Mouse (Mus musculus) left cerebral cortex, postnatal 14 days (tissue): ENCODE results near the gene Kcnma1. TPM values are rescaled to one million over a fixed set of nuclear protein-coding genes. Genes with fewer than 3 reads are reported as not detected.

Experiments used
- DNase-seq, 2 experiments: peaks; one replicate each; pipeline ENCODE4 v3.0.0; 2021 to 2022; ENCODE audit warnings: low spot score in 2 of 2, mixed read lengths in 1 of 2
- intact Hi-C: fragments of 180-260 bp; cut with DNase I; formaldehyde crosslinking; loops from one replicate; pipeline ENCODE4 v1.15.1; 2025
- total RNA-seq, 2 experiments: library from RNA; stranded (reverse); gene quantifications; 2 replicates each; pipeline ENCODE4 v1.2.3; 2021

Kcnma1 gene
- total RNA-seq, 2 experiments from 2014 or later: 164 to 187 TPM

DNA sequence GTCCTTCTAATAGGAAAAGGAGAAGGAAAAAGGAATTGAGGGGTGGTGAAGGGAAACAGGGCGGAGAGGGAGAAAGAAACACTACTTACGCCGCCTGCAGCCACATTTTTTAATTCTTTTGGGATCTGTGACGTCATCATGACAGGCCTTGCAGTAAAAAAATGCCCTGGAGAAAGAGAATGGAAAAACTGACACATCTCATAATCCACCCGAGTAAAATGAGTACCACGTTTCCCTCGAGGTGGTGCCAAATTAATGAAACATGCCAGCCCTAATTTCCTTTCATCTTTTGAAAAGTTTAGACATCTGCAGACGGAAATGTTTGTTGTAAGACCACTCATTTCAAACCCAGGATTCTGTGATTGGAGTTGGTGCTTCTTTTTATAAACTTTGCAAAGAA is 578.4 kb downstream of the Kcnma1 start:
- intact Hi-C loops: no loop called here
- no peak for DNase-seq

DNA sequence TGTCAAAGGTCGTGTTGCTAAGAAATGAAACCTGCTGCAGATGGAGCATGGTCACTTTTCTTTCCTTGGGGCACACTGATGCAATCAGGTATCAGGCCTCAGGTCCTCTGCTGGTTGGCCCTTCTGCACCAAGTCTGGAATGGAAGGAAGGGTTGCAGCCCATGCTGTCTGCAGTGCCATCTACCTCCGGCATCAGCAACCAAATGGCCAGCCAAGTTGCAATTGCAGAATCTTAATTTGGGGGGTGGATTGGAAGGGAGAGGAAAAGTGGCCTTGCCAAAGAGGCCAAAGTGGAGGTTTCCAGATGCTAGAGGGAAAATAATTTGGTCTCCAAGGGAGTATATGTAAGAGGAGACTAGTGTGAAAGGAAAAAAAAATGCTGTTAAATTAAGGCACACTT is 584.3 kb downstream of the Kcnma1 start:
- DNase-seq: no peak
- intact Hi-C loops: no loop called here

DNA sequence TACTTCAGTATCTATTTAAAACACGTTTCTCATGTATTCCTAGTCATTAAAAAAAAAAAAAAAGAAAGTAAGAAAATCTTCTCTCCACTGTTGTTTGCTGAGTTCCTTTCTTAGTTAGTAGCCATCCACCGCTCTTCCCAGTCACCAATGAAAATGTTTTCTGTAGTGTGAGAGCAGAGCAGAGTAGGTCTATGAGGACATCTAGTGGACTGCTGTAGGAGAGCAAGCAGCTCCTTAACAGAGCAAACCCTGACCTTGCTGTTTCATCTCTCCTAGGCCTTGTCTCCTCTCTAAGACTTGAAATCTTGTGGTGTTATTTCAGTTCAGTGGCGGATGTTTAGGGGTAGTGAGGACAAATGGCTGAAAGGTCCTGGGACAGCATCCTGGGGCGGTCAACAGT is 585.2 kb downstream of the Kcnma1 start:
- DNase-seq: peak; percentile 30 to 31
- intact Hi-C loops: no loop called here

DNA sequence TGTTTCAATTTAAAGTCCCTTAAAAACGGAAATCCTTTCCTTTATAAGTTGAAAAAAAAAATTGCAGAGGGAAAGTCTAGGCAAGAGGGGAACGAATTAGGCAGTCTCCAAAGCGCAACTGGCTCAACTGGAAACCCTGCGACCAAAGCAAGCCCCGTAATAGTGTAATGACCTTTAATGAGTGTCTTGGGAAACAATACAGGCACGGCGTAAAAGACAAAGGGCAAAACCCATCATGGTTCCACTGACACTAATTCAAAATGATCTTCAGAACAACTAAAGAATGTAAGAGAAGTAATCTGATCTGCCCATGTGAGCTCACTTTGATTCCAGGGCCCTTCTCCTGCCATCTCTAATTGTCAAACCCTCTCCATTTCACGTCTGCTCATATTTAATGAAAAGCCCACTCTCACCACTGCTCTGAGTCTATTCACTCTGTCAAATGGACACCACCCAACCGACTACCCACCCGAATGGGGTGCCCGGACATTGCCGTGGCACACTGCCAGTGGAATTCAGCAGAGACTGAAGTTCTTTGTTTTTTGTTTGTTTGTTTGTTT is 591.7 kb downstream of the Kcnma1 start:
- DNase-seq: no peak
- intact Hi-C loops: no loop called here

DNA sequence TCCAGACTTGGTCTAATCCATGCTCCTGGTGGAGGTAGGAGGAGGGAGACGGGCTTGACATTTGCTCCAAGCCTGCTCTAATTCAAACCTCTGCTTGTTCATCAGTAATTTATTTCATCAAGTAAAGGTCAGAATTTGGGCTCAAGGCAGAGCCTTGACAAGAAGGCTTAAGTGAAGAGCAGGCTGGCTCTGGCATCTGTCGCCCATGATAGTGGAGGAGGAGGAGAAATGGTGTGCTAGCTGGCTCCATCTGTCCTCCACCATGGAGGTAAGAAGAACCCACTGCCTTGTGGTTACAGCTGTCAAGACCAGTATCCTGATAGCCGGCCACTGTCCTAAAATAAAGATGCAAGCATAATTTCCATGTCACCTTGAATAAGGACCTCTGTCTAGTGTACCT is 595.3 kb downstream of the Kcnma1 start:
- intact Hi-C loops: no loop called here
- no peak for DNase-seq

DNA sequence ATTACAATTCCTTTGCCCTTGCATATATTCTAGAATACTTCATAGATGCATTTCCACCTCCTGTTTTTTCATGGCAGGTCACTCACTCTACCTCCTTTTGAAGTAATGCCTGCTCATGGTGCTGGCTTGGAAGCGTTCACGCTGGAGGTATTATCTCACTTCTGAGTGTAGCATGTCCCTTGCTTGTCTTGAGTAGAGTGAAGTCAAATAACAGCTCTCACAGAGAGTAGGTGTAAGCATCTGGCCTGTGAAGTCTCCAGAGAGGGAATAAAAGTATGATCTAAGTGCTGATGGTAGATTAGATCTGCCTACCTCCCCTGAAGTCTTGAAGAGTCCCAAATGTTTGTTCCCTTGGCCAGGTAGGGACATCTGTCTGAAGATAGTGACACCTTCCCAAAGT is 607.2 kb downstream of the Kcnma1 start:
- intact Hi-C loops: loop anchor here (10.0 kb wide), 2 partner anchors 352 to 1422 kb away; partner anchors contain the start of gene Zfp503
- DNase-seq: peak in 1 of 2 experiments; percentile 23

DNA sequence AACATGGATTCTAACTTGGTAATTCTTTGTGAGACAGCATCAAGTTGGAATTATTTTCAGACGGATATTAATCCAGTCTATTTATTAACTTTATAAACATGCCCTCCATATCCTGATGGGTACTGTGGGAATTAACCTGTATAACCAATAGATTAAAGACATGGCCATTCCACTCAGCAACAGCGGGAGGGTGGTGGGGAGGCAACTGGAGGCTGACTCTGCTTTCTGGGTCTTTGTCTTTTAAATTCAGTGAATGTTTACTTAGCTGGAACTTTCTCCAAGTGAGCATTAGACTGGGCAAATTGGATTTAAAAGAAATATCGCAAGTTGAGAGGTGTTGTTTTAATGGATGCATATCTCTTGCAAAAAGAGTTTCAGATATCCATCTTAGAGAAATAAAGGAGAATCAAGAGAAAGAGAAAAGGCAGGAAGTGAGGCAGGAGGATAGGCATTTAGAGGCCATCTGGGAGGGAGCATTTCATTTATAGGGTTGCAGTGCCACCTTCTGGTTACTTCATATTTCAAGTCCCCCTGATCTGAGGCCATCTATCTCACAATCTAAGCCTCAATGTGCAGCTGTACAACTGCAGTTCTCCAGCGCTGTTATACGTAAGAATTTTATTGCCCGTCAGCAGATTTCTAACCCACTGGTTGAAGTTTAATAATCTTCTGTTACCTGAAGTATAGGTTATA is 613.4 kb downstream of the Kcnma1 start:
- intact Hi-C loops: loop anchor here (10.0 kb wide), 2 partner anchors 346 to 1416 kb away; partner anchors contain the start of gene Zfp503

DNA sequence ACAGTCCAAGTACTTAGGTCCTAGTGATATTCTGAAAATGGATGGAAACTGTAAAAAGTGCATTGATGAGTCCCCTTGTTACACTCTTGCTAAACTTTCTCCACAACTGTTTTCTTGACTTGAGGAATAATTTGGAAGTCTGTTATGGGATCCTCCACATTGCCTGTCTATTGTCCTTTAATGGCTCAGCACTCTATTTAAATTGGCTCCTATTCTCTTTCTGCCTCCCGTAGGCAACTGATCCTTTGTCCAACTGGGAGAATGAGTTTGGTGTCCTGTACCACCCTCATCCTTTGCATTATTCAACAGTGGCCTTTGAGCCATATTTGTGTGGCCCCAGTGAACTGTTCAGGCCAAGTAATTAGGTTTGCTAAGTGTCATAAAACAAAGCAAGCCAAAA is 616.6 kb downstream of the Kcnma1 start:
- no peak for DNase-seq
- intact Hi-C loops: no loop called here

More for the DNA sequence above, 613.4 kb downstream of the Kcnma1 start:
- peak; percentile 71 to 75 for DNase-seq

DNA sequence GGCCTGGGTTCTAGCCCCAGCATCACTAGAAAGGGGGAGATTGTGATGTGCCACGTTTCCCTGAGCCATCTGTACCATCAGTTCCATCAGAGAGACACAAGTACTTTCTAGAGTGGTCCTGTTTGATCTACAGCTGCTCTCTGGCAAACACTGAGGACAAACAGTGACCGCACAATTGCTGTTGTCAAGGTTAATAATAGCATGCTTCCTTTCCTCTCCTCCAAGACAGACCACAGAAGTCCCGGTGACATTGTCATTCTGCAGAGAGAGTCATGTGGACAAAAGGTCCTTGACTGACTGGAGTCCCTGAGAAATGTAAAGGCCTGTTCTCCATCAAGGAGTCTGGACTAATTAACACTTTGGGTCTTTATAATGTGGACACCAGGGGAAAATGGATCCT is 622.7 kb downstream of the Kcnma1 start:
- intact Hi-C loops: no loop called here
- DNase-seq: no peak

DNA sequence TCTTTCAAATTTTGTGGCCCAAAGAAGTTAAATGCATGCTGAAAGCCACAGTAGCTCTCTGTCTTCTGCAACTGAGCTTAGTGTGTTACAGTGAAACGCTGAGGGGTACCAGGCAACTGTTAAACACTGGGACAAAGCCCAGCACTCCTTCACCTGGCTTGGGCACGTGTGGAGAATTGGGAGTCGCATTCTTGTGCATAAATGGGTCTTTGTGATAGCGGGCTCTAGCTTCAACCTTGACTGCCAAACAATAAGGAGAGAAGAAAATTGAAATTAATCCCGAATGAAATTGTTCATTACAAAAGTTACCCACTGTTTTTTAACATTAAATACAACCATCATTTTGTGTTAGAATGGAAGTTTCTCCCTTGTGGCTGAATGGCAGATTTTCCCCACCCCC is 623.5 kb downstream of the Kcnma1 start:
- intact Hi-C loops: no loop called here

DNA sequence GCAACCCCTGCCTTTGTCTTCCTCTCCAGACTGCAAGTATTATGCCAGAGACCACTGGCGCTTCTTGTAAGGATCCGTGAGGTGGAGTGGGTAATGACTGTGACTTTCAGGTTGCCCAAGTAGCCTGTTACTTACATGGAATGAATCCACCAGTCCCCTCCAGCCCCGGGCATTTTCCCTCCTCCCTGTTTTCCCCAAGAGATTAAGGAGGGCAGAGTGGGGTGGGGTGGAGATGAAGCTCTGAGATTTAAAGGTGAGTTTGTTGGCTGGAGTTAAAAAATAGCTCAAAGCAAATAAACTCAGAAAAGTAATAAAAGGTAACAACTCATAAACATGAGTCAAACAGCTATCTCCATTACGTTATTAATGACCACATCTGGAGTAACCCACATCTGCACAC is 624.1 kb downstream of the Kcnma1 start:
- no peak for DNase-seq
- intact Hi-C loops: no loop called here

More for the DNA sequence above, 623.5 kb downstream of the Kcnma1 start:
- no peak for DNase-seq

DNA sequence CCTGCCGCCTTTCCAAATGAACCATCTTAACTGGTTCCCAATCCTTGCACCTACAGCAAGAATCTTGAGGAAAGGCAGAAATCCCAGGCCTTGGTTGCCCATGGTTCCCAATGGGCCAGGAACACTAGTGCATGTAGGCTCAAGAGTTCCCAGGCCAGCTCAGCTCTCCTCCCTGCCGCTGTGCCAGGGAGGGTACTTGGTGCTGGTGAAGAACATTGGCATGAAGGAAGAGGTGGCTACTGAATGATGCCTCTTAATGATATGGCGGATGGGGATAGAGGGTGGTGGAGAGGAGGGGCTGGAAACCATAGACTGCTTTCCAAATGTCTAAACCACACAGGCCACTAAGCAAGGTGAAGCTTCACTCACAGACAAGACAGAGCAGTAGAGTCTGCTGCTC is 627.5 kb downstream of the Kcnma1 start:
- intact Hi-C loops: no loop called here
- DNase-seq: no peak

DNA sequence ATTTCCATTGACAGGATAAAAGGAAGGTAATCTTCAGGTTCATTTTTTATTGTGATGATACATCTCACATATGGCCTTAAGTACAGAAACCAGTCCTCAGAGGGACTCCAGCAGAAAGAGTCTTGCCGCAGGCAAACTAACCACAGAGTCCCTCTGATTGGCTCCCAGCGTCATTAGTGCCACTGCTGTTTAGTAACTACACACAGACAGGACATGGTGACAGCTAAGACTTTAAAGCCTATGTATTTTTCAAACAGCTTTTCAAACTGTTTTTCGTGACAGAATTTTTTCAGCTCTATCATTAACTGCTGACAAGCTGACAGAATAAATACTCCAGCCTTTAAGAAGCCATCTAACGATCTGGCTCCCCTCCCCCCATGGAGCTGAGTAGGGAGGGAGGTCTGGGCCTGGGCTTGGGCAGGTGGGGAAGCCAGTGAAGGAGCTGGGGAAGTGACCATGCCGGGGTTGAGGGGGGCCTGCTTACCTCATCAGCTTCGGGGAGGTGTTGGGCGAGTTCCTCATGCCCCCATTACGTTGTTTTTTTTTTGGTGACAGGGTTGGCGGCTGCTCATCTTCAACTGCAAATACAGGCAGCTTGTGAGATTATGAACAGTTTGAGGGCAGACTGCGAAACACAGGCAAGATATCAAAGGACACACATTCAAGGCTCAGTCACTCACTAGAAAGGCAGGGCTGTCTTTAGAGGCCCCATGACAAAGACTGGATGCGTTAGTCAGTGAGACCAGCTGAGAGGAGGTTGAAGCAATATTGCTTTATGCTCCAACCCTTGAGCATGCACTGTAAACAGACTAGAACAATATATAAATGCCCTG is 628.3 kb downstream of the Kcnma1 start:
- DNase-seq: no peak

DNA sequence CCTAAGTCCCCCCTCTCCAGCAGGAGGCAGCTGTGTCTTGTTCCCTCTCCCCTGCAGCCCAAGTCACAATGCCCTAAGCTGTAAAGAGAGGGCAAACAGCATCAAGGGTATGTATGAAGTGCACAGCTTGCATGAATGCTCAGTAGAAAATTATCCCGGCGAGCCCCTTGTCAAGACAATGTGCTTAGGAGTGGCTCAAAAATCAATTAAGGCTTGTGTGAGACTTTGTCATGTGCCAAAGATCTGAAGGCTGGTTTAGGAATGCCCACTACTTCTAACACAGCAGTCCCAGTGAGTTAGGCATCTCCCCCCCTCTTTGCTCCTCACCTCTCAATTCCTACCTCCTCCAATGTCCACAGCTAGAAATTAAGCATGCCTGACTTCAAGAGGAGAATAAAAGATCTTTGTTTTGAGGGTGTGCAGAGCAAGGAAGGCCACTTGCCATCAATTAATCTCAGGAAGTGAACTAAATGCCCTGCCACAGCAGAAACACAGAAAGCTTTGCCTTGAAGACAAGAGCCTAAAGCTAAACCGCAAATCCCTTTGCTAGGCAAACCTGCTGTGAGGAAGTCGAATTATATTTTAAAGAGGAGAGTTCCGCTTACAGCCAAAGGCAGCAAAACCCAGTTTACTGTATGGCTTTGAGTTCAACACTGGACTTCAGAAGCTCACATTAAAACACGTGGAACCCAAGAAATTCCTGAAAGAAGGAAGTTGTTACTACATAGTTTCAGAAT is 635.8 kb downstream of the Kcnma1 start:
- no peak for DNase-seq
- intact Hi-C loops: no loop called here

More for the DNA sequence above, 628.3 kb downstream of the Kcnma1 start:
- intact Hi-C loops: no loop called here

DNA sequence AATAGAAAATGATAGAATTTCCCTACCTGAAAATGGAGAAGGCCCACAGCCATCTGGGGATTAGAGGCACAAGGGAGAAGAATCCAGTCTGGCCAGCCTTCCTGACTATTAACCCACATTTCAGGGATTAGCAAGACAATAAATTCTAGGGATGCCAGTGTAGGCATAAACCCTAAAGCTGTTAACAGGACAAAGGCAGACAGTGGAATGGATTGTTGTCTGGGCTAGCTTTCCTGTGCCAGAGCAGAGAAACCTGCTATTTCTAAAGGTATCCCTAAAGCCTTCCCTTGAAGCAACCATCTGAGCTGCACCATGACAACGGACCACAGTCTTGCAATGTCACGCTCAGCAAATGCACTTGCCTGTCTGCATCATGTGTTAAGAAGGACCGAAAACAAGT is 642.3 kb downstream of the Kcnma1 start:
- no peak for DNase-seq
- intact Hi-C loops: no loop called here

DNA sequence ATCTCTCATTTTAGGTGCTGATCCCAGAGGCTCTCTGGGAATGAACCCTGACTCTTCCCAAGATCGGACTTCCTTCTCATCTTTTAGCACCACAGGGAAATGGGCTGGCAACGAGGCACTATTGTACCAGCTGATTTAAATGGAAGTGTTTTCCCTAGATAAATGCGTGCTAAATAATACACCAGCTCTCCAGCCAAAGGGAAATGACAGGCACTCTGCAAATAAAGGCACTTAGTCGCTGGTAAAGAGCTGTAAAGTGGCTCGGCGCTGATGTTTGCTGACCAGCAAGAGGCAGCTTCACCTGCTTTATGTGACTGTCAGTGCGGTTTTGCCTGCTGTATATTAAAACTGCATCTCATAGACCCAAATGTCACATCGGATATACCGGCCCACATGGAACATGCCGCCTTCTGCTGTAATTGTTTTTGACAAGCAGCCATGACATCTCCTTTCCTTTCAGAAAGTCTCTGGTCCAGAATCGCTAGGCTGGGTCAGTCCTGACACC is 653.7 kb downstream of the Kcnma1 start:
- intact Hi-C loops: no loop called here
- DNase-seq: no peak

DNA sequence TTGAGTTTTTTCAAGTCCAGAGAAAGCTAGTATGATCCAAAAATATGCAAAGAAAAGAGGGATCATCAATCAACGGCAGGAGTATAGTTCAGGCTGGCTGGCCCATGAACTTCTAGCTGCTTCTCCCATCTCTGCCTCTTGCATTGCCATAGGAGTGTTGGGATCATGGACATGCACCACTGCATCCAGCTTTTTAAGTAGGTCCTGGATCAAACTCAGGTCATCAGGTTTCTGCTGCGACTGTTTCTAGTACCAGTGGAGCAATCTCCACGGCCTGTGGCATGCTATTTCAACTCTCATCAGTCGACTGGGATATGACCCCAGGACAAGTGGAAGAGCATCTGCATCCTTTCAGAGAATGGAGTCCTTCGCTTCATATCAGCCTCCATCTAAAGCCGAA is 655.5 kb downstream of the Kcnma1 start:
- DNase-seq: no peak
- intact Hi-C loops: no loop called here

DNA sequence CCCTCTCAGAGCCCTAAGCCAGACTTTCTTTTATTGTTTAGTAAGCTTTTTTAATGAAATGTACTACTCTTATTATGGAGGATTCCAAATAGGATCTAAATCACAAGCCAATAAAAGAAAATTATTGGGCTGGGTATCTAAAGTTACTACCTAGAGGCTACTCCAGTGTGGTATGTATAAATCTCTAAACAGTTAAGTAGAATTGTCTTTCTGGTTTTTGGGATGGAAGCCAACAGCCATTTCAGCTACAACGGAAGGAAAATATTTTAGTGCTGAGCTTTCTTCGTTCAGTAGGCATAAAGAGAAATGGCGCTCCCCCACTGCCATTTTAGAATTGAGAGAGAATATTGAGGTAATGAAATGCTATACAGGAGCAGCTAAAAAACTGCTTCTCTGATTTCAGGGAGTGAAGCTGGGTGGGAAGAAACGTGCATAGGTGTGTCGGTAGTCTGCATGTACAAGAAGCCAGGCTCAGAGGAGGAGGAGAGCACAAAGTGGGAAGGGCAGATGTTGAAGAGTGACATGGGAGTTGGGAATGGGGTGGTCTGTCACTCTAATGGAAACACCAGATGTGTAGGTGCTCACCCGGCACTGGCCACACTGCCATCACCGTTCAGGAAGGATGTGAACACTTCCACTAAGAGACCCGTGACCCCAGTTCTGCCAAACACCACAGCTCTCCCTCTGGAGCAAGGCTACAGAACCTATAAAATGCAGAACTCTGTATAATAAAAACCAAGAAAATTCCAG is 656.6 kb downstream of the Kcnma1 start:
- intact Hi-C loops: no loop called here
- DNase-seq: no peak

DNA sequence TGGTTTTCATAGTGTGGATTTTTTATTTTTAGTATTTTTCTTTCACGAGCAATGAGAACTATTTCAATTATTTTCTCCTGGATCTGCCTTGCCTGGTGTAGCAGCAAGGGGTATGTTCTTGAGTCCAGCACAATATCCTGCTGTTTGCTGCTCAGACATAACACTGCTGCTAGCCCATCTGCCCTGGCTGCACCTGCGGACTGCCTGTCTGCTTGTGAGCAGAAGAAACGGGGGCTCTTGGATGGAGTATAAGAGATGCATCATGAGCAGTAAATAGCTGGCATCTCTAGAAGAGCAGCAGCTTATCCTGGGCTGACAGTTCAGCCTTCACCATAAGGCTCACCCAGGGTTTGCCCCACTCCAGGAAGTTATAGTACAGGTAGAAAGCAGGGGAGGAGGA is 687.5 kb downstream of the Kcnma1 start:
- intact Hi-C loops: no loop called here
- DNase-seq: no peak
